Mouse (Mus musculus): ENCODE data around the gene Tmem255b.
A peak's percentile ranks its signal among the peaks of the same experiment; 100 is the strongest.

Tmem255b gene

GRCm38 (mm10) chr8:13492198-13492995 is 57.4 kb downstream of the Tmem255b start:
- peak; percentile 99 for DNase-seq

- DNase-seq: peak; percentile 99
These were observed 58.0 kb downstream of the Tmem255b start for GRCm38 (mm10) chr8:13493011-13493410.

- DNase-seq: peak; percentile 98
These were observed 59.1 kb downstream of the Tmem255b start, which contains the start of gene Gas6 for GRCm38 (mm10) chr8:13493858-13494631. TSS of gene Gas6 (minus strand) at chr8:13494490.

GRCm38 (mm10) chr8:13501221-13501620 is 66.2 kb downstream of the Tmem255b start:
- peak; percentile 94 for DNase-seq

GRCm38 (mm10) chr8:13503936-13504606 is 69.1 kb downstream of the Tmem255b start:
- DNase-seq: peak; percentile 96

- peak; percentile 65 for DNase-seq
These were observed 70.1 kb downstream of the Tmem255b start for GRCm38 (mm10) chr8:13504894-13505674.

- peak; percentile 96 for DNase-seq
These were observed 71.9 kb downstream of the Tmem255b start for GRCm38 (mm10) chr8:13506849-13507248.

GRCm38 (mm10) chr8:13507284-13507937 is 72.4 kb downstream of the Tmem255b start:
- DNase-seq: peak; percentile 84

- DNase-seq: peak; percentile 45
These were observed 77.0 kb downstream of the Tmem255b start for GRCm38 (mm10) chr8:13512016-13512415.

GRCm38 (mm10) chr8:13512677-13513076 is 77.7 kb downstream of the Tmem255b start:
- peak; percentile 66 for DNase-seq

GRCm38 (mm10) chr8:13513556-13514370 is 78.8 kb downstream of the Tmem255b start:
- peak; percentile 71 for DNase-seq

GRCm38 (mm10) chr8:13516011-13516442 is 81.0 kb downstream of the Tmem255b start:
- peak; percentile 98 for DNase-seq

- peak; percentile 62 for DNase-seq
These were observed 81.7 kb downstream of the Tmem255b start for GRCm38 (mm10) chr8:13516728-13517127.

- DNase-seq: peak; percentile 90
These were observed 82.3 kb downstream of the Tmem255b start for GRCm38 (mm10) chr8:13517284-13517781.
